Mouse (Mus musculus) left cerebral cortex, postnatal 4 days (tissue): ENCODE measurements around the gene Nprl3. TPM values are rescaled to one million over a fixed set of nuclear protein-coding genes. Genes with fewer than 3 reads are reported as not detected.

ENCODE experiments used
- DNase-seq: peaks from one replicate; pipeline ENCODE4 v3.0.0-alpha.2; 2022
- intact Hi-C: fragments of 180-260 bp; cut with DNase I; formaldehyde crosslinking; loops from one replicate; pipeline ENCODE4 v1.15.1; 2025
- total RNA-seq, 2 experiments: library from RNA; stranded (reverse); gene quantifications; 2 replicates each; pipeline ENCODE4 v1.2.3; 2021

Gene Nprl3
- total RNA-seq, 2 experiments from 2014 or later = 51.0 to 57.6 TPM

GRCm38 (mm10) chr11:32248350-32248749 lies 19.2 kb downstream of the Nprl3 start:
- DNase-seq = no peak
- intact Hi-C loops = no loop called here

GRCm38 (mm10) chr11:32247068-32247467 lies 20.4 kb downstream of the Nprl3 start:
- intact Hi-C loops = no loop called here
- no peak for DNase-seq

GRCm38 (mm10) chr11:32245614-32246013 lies 21.9 kb downstream of the Nprl3 start:
- DNase-seq = no peak
- intact Hi-C loops = no loop called here

- DNase-seq = no peak
- intact Hi-C loops = no loop called here
Measured at GRCm38 (mm10) chr11:32244617-32245016, 22.9 kb downstream of the Nprl3 start.

- DNase-seq = no peak
- intact Hi-C loops = no loop called here
Measured at GRCm38 (mm10) chr11:32244064-32244463, 23.4 kb downstream of the Nprl3 start.

- DNase-seq = no peak
Measured at GRCm38 (mm10) chr11:32243205-32243955, 24.1 kb downstream of the Nprl3 start.

GRCm38 (mm10) chr11:32242209-32242608 lies 25.3 kb downstream of the Nprl3 start:
- intact Hi-C loops = no loop called here
- DNase-seq = no peak

More at GRCm38 (mm10) chr11:32243205-32243955, 24.1 kb downstream of the Nprl3 start:
- intact Hi-C loops = no loop called here

- intact Hi-C loops = no loop called here
- no peak for DNase-seq
Measured at GRCm38 (mm10) chr11:32241391-32241790, 26.1 kb downstream of the Nprl3 start.

GRCm38 (mm10) chr11:32238093-32238860 lies 29.2 kb downstream of the Nprl3 start:
- intact Hi-C loops = loop anchor here (5.0 kb wide), 1 partner anchor 56 kb away; no protein-coding TSS in a partner anchor
- DNase-seq = peak; percentile 69

GRCm38 (mm10) chr11:32237411-32237795 lies 30.1 kb downstream of the Nprl3 start:
- intact Hi-C loops = loop anchor here (5.0 kb wide), 1 partner anchor 55 kb away; no protein-coding TSS in a partner anchor
- DNase-seq = no peak

- DNase-seq = peak; percentile 78
- intact Hi-C loops = loop anchor here (5.0 kb wide), 1 partner anchor 55 kb away; no protein-coding TSS in a partner anchor
Measured at GRCm38 (mm10) chr11:32236712-32237410, 30.6 kb downstream of the Nprl3 start.

- no peak for DNase-seq
- intact Hi-C loops = loop anchor here (5.0 kb wide), 1 partner anchor 54 kb away; no protein-coding TSS in a partner anchor
Measured at GRCm38 (mm10) chr11:32236132-32236531, 31.4 kb downstream of the Nprl3 start.

GRCm38 (mm10) chr11:32235646-32236045 lies 31.9 kb downstream of the Nprl3 start:
- peak; percentile 93 for DNase-seq
- intact Hi-C loops = loop anchor here (5.0 kb wide), 1 partner anchor 53 kb away; no protein-coding TSS in a partner anchor

- DNase-seq = no peak
- intact Hi-C loops = loop anchor here (5.0 kb wide), 1 partner anchor 53 kb away; no protein-coding TSS in a partner anchor
Measured at GRCm38 (mm10) chr11:32234816-32235485, 32.6 kb downstream of the Nprl3 start.

- peak; percentile 87 for DNase-seq
- intact Hi-C loops = no loop called here
Measured at GRCm38 (mm10) chr11:32233895-32234294, 33.6 kb downstream of the Nprl3 start.

- intact Hi-C loops = no loop called here
- DNase-seq = no peak
Measured at GRCm38 (mm10) chr11:32232848-32233247, 34.7 kb downstream of the Nprl3 start.

GRCm38 (mm10) chr11:32231125-32231524 lies 36.4 kb downstream of the Nprl3 start:
- DNase-seq = no peak
- intact Hi-C loops = no loop called here

- no peak for DNase-seq
- intact Hi-C loops = no loop called here
Measured at GRCm38 (mm10) chr11:32230220-32230619, 37.3 kb downstream of the Nprl3 start.

GRCm38 (mm10) chr11:32228292-32228845 lies 39.1 kb downstream of the Nprl3 start:
- DNase-seq = no peak
- intact Hi-C loops = no loop called here

- DNase-seq = no peak
- intact Hi-C loops = no loop called here
Measured at GRCm38 (mm10) chr11:32227555-32227954, 40.0 kb downstream of the Nprl3 start.
